Mouse (Mus musculus) thymus, postnatal 25 days (tissue): Measurements from ENCODE around the gene Stfa3.
"Not testable (repeated sequence)": the region's sequence is repeated elsewhere in the genome, so short reads cannot be mapped to it uniquely, and the experiment has no call there.

ENCODE experiments used
- DNase-seq: peaks from one replicate; pipeline ENCODE4 v3.0.0; 2022

Gene Stfa3

DNA sequence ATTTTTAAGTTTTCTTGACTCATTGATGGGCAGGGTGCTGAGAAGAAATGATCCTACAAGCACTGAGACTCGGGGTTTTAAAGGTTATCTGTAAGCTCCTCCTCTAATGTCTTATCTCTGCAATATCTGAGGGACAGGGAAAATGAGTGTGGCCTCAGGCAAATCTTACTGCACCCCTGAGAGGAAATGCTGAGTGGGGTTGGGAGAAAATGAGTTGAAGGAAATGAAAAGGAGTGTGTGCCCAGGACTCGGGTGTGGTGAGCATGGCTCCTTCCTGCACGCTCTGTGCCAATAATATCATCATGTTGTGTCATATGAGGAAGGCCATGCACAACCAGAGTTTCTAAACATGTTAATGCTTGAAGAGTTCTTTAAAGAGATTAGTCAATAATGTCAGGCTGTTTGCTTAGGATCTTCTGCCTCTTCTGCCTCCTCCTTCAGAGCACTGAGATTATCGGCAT is at the start of gene Stfa3:
TSS of gene Stfa3 (minus strand) at position 51 of the 461 bp plus-strand sequence.
- DNase-seq, result no peak

GRCm38 (mm10) chr16:36502286-36502685 is 47.1 kb upstream of the Stfa3 start:
- DNase-seq, result no peak

DNA sequence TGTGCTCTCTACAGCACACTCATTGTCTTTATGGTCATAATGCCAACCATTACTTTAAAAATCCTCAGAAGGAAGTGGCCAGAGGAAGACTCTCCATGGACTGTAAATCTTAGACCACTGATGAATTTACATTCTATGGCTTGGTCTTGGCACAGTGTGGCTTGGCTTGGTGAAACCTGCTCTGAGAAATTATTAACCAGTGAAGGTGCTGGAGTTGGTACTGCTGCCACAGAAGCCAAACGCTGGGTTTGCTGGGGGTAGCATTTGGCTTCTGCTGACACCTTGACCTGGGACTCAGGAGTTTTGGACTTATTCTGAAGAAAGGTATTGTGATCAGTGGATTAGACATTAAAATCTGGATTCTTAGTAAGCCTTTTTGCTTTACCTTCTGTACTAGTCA is 37.2 kb upstream of the Stfa3 start:
- no peak for DNase-seq

GRCm38 (mm10) chr16:36476866-36477265 is 21.7 kb upstream of the Stfa3 start:
- DNase-seq, result peak; percentile 9

DNA sequence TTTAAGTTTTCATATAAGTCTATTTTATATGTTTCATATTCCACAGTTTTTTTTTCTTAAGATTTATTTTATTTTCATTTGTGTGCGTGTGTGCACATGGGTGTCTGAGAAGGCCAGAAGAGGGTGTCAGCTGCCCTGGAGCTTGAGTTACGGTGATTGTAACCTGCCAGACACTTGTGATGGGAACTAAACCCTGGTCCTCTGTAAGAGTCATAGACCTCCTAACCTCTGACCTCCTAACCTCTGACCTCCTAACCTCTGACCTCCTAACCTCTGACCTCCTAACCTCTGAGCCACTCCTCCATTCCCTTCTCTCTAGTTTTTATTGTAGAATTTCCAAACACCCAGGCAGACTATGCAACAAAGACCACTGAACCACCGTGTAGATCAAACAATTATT is 20.3 kb upstream of the Stfa3 start:
- DNase-seq, result no peak

DNA sequence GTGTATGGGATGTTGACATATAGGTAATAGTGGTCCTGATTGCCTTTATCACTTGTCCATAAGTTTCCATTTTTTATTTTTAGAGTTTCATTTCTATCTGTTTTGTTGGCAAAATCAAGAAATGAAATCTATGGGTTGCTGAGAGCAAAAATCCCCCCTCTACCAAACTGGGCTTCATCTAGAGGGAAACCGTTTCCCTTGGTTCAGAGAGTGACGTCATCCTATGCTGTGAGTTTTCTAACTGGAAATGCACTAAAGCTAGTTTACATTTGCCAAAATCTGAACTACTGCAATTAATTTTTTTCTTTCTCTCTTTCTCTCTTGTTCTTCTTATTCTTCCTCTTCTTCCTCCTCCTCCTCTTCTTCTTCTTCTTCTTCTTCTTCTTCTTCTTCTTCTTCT is 19.7 kb upstream of the Stfa3 start:
- no peak for DNase-seq

DNA sequence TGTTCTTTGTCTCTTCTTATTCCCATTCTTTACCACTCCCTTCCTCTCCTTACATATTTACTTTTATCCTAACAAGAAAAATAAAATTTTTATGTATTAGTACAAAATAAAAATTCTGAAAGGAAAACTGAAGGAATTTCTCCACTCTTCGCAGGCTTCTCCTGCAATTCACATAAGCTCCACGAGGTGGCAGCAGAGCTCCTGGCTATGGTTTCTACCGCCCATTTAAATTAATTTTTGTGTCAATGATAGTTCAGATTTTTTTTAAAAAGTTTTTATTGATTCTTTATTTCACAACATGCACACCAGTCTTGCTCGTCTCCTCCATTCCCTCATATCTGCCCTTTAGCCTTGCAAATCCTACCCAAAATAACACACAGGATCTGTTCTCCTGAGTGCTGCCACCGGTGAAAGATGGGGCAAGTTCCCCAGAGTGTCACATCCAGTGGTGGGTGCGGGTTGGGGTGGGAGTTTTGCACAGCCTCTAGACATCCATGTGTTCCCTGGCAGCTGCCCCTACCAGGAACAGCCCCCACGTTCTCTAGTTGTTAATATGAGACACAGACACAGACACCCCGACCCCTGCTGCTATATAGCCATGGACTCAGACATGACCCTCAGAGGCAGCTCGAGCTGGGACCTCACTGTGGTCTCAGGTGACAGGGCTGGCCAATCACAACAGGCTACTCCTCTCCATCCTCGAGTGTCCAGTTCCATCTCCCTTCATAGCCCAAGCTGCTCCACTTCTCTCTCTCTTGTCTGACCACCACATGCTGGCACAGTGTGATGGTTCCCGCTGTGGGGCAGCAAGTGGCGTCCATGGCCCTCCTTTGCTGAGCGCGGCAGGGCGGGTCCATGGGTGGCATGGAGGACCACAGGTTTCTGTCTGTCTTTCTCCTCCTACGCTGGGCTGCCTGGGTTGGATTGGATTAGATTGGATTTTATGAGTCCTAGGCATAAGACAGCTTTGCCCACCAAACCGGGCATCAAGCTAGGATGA is 18.3 kb upstream of the Stfa3 start:
- DNase-seq, result peak; percentile 29

- no peak for DNase-seq
These were observed 16.0 kb upstream of the Stfa3 start for GRCm38 (mm10) chr16:36471066-36471633.

DNA sequence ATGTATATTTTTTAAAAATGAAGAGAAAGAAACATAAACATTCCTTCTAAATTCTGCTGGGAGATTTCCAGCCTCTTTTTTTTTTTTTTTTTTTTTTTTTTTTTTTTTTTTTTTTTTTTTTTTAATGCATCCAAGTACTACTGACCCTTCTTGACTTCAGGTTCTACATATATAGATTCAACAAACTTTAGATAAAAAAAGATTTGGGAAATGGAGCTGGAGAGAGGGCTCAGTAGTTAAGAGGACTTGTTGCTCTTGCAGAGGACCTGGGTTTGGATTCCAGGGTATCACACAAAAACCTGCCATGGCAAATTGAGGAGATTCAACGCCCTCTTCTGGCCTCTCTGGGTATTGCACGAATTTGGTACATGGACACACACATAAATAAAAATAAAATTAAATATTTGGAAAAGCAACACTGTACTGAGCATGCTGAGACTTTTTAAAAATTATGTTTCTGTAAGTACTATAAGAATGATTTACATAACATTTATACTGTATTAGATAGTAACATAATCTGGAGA is 14.8 kb upstream of the Stfa3 start:
- no peak for DNase-seq

DNA sequence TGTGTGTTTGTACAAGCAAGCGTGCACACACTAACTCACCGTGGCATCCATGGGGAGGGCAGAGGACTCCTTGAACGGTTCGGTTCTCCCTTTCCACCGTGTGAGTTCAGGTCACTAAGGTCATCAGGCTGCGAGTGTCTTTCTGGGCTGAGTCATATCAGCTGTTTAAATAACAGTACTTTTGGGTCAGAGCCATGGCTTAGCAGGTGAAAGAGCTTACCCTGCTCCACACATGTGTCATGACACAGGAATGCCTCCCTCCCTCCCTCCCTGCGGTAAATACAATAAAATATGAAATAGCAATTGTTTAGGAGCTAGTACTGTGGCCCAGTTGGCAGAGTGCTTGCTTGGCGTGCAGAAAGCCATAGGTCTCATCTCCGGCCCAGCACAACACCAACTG is 14.2 kb upstream of the Stfa3 start:
- DNase-seq, result no peak

DNA sequence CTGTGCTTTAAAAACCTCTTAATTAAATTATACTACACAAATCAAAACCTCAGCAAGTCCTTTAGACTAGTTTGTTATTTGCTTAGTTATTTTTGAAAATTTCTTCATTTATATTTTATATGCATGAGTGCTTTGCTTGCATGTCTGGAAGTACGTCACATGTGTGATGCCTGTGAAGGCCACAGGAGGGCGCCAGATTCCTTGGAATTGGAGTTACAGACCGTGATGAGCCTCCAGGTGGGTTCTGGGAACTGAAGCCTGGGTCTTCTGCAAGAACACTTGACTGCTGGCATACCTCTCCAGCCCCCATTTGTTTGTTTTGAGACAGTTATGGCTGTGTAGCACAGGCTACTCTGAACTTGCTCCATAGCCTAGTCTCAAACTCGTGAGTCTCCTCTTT is 13.7 kb upstream of the Stfa3 start:
- peak; percentile 12 for DNase-seq

GRCm38 (mm10) chr16:36467936-36468335 is 12.7 kb upstream of the Stfa3 start:
- DNase-seq, result no peak

DNA sequence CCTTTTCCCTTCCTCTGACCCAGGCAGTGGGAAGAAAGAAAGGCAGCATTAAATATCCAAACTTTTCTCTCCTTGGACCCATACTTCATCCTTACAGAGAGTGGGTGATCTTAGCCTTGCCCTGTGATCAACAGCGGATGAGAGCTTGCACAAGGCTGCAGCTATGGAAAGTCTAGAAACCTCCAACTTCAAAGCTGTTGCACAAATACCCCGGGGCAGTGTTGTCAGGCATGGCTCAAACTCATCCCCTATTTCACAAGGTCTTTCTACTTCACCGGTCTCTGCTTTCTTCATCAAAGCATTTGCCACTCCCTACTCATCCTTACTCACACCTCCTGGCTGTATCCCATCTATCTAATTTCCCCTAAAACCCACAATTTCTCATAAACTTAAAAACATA is 10.2 kb upstream of the Stfa3 start:
- DNase-seq, result no peak

DNA sequence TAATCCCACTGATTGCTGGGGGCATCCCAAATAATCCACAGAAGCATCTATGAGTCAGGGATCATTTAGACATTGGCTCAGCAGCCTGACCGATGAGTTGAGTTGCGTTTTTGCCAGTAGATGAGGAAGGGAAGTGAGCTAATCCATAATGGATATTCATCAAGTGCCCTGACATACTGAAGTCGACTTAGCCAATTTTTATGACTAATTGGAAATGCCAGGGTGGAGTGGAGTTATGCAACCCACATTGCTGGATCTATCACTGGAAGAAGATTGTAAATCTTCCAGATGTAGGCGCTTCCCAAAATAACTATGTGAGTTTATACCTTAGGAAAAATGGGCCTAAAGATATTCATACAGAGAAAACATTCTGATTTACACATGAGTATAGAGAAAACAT is 8.9 kb upstream of the Stfa3 start:
- no peak for DNase-seq

DNA sequence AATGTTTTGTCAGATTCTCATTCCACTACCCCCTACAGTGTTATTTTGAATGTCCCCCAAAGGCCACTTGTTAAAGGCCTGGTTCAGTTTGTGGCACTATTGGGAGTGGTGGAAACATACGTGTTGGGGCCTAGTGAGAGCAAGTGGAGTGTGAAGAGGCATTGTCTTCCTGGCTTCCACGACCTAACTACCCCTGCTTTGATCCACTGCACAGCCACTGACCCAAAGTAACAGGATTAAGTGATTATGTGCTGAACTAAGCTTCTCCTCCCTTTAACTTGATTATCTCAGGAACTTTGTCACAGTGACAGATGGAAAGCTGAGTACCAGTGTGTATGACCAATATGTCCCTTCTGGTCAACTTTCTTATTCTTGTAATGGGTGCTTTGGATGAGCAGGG is 5.2 kb upstream of the Stfa3 start:
- no peak for DNase-seq

- not testable (repeated sequence) for DNase-seq
These were observed 34.2 kb downstream of the Stfa3 start for GRCm38 (mm10) chr16:36420979-36421378.

- DNase-seq, result no peak
These were observed 46.8 kb downstream of the Stfa3 start, which contains the start of gene Stfa2 for GRCm38 (mm10) chr16:36408357-36408756. Gene Stfa2 (minus strand): TSS chr16:36408457.
